Mouse (Mus musculus) stomach, postnatal 0 days (tissue): Measurements from ENCODE around the gene Unc93b1.

Source experiments
- CTCF ChIP-seq: IDR thresholded peaks from 2 replicates; pipeline ENCODE4 v1.5.1; 2016; ENCODE audit warnings: antibody characterized with exemption, low read depth, mild to moderate bottlenecking, moderate library complexity
- EP300 ChIP-seq: optimal IDR thresholded peaks from 2 replicates; pipeline ENCODE3; 2016; ENCODE audit warnings: antibody characterized with exemption

GRCm38 (mm10) chr19:3964030-3964429 lies 29.0 kb downstream of the Unc93b1 start:
- peak; percentile 56 for TF ChIP-seq CTCF
- TF ChIP-seq EP300: no peak
